Mouse (Mus musculus): ENCODE data around the gene Pnpla6.

Pnpla6 gene

GRCm38 (mm10) chr8:3515260-3515671 is at the start of gene Pnpla6:
Gene Pnpla6, plus strand, starts transcription at chr8:3515384.
- peak; percentile 76 for DNase-seq (ENCODE audit: low read depth)

DNA sequence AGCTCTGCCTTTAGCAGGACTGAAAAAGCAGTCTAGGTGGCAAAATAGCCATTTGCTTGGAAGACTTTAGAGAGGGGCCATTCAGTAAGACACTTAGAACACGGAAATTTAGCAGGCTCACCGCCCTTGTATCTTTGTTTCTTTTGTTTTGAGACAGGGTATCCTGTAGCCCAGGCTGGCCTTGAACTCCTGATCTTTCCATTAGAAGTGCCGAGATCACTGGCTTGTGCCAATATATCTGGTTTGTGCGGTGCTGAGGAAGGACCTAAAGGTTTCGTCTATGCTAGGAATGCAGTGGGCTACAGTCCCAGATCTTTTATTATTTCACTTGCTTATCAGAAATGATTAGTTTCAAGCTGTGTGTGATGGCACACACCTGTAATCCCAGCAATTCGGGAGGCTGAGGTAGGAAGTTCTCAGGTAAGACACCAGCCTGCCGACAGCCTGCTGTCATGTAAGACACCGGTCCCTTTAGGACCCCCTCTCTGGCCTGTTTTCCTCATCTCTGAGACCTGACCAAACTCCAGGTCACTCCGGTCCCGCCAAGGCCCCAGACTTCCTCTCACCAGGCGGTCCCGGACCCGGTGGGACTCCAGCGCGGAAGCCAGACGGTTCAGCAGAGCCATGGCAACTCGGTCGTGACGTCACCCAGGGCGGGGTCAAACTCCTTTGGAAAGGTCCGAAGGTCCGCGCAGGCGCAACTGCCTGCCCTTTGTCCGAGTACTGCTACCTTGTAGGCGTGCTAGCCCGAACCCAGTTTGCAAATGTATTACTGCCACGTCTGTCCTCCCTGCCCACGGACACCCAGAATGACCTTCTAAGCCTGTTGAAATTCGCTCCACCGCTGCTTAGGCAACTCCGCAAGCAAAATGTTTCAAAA is 47.9 kb upstream of the Pnpla6 start, which contains the start of gene Pex11g:
Pex11g (minus strand) TSS at position 675 of the 880 bp plus-strand sequence.
- DNase-seq (ENCODE audit: low read depth), result peak; percentile 97

DNA sequence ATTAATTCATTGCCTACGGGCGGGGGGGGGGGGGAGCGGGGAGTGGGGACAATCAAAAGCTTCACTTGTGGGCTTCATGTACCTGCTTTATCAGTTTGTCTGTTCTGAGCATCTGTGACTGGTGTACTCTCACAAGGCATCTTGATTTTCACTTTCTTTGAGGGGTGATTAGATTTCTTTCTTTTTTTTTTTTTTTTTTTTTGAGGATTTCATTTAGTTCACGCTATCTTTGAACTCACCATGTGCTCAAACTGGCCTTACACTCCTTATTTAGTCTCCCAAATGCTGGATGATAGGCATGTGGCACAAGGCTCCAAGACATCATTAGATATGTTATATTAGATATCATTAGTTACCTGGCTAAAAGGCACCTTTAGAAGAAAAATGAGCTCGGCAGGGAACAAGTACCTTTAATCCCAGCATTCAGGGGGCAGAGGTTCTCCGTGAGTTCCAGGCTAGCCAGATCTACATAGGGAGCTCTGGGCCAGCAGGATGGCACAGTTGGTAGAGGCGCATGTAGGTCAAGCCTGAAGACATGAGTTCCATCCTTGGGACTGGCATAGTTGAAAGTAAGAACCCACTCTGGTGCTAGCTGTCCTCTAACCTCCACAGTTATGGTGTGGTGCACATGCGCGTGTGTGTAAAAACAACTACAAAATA is 47.2 kb upstream of the Pnpla6 start:
- DNase-seq (ENCODE audit: low read depth), result no peak

DNA sequence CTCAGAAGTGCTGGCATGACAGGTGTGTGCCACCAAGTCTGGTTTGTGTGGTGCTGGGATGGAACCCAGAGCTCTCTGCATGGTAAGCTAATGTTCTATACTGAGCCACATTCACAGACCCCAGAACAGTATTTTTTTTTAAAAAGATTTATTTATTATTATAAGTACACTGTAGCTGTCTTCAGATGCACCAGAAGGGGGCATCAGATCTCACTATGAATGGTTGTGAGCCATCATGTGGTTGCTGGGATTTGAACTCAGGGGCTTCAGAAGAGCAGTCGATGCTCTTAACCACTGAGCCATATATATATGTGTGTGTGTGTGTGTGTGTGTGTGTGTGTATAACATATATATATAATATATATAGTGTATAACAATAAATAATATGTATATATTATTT is 46.3 kb upstream of the Pnpla6 start:
- DNase-seq (ENCODE audit: low read depth), result peak; percentile 75

- no peak for DNase-seq (ENCODE audit: low read depth)
Measured at GRCm38 (mm10) chr8:3470562-3470961, 44.6 kb upstream of the Pnpla6 start, which contains the start of gene Tex45. Gene Tex45, plus strand, starts transcription at chr8:3470862.

GRCm38 (mm10) chr8:3475715-3476429 is 39.3 kb upstream of the Pnpla6 start:
- DNase-seq (ENCODE audit: low read depth), result no peak

DNA sequence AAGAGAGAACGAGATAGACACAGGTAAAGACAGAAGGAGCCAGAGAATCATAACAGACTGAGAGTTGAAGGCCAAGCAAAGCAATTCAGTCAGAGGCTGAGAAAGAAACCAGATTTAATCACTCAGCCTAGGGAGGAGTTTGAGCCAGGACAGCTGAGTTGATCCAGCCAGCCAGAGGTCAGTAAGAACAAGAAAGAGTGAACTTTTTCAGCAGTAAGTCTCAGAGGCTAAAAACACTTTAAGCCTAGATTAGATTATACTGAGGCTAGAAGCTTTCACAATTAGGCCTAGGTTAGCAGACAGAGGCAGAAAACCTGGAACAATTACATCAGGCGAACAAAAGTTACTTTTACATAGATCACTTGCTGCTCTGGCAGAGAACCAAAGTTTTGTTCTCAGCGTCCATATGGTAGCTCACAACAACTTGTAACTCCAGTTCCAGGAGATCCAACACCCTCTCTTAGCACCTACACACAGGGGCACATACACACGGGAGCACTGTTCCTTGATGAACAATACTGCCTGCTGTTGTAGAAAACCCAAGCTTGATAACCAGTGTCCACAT is 34.9 kb upstream of the Pnpla6 start:
- no peak for DNase-seq (ENCODE audit: low read depth)

DNA sequence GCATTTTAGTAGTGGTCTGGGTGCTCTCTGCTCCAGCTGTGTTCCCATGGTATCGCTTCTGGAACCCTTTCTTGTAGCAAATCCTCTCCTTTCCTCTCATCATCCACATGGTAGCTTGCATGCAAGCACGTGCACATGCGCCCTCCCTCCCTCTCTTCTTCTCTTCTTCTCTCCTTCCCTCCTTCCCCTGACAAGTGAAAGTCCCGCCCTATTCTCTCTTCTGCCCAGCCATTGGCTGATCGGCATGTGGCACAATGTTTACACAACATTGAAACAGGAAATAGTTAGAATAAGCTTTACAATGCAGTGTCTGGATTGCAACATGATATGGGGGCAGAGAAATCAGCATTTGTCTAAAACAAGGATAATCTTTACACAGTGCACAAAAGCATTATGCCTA is 33.6 kb upstream of the Pnpla6 start:
- DNase-seq (ENCODE audit: low read depth), result peak; percentile 67

DNA sequence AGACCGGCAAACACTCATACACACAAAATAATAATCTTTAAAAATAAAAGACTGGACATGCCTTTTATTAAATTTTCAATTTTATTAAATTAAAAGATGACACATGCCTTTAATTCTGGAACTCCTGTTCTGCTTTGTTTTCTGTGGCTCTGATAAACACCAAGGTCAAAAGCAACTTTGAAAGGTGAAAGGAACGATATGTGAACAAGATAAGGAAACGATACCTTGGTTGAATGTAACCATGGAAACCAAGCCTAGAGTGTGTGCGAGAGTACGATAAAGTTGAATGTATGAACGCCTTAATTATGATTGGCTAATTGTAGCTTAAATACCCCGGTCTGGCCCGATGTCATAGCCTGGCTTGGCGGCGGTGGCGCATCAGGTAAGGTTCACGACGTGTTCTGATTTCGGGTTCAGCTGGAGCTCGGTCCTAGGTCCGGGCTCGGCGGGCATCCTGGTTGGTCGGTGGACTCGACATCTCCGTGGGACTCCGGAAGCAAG is 32.9 kb upstream of the Pnpla6 start:
- DNase-seq (ENCODE audit: low read depth), result no peak

- DNase-seq (ENCODE audit: low read depth), result no peak
Measured at GRCm38 (mm10) chr8:3483546-3483945, 31.6 kb upstream of the Pnpla6 start.

DNA sequence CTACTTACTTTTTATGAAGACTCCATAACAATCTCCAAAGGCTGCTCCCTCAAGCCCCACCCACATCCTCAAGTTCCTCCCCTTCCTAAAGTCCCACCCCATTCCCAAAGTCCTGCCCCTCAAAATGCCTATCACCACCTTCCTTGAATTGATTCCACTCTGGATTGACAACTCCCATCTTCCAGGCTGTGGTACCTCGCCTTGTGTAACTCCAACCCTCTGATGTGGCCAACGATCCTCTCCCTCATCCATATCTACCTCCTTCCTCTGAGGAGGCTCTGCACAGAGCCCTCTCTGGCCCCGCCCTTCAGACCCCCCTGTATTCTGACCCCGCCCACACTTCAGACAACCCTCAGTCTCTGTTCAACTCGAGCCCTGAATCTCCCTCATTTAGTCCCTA is 30.0 kb upstream of the Pnpla6 start:
- no peak for DNase-seq (ENCODE audit: low read depth)

- DNase-seq (ENCODE audit: low read depth), result peak; percentile 56
Measured at GRCm38 (mm10) chr8:3492901-3493844, 22.0 kb upstream of the Pnpla6 start, which contains the start of gene Zfp358. Gene Zfp358, plus strand, starts transcription at chr8:3493138.

- DNase-seq (ENCODE audit: low read depth), result no peak
Measured at GRCm38 (mm10) chr8:3493845-3494208, 21.4 kb upstream of the Pnpla6 start.

DNA sequence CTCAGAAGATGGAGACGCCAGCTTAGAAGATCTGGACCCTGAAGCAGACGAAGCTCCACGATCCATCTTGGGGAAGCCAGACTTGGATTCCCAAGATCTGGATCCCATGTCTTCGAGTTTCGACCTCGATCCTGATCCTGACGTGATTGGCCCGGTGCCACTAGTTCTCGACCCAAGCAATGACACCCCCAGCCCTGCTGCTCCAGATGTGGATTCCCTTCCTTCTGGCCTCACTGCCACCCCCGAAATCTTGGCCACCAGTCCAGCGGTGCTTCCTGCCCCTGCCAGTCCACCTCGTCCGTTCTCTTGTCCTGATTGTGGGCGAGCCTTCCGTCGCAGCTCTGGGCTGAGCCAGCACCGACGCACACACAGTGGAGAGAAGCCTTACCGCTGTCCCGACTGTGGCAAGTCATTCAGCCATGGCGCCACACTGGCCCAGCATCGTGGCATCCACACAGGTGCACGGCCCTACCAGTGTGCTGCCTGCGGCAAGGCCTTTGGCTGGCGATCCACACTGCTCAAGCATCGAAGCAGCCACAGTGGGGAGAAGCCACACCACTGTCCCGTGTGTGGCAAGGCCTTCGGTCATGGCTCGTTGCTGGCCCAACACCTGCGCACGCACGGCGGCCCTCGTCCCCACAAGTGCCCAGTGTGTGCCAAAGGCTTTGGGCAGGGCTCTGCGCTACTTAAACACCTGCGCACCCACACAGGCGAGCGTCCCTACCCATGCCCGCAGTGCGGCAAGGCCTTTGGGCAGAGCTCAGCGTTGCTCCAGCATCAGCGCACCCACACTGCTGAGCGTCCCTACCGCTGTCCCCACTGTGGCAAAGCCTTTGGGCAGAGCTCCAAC is 19.4 kb upstream of the Pnpla6 start:
- DNase-seq (ENCODE audit: low read depth), result no peak

DNA sequence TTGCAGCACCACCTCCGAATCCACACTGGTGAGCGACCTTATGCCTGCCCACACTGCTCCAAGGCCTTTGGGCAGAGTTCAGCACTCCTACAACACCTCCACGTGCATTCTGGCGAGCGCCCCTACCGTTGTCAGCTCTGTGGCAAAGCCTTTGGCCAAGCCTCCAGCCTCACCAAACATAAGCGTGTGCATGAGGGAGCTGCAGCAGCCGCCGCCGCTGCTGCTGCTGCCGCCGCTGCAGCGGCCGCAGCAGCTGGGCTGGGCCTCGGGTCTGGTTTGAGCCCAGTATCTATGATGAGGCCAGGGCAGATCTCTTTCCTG is 18.8 kb upstream of the Pnpla6 start:
- no peak for DNase-seq (ENCODE audit: low read depth)

- no peak for DNase-seq (ENCODE audit: low read depth)
Measured at GRCm38 (mm10) chr8:3498583-3498982, 16.6 kb upstream of the Pnpla6 start.

DNA sequence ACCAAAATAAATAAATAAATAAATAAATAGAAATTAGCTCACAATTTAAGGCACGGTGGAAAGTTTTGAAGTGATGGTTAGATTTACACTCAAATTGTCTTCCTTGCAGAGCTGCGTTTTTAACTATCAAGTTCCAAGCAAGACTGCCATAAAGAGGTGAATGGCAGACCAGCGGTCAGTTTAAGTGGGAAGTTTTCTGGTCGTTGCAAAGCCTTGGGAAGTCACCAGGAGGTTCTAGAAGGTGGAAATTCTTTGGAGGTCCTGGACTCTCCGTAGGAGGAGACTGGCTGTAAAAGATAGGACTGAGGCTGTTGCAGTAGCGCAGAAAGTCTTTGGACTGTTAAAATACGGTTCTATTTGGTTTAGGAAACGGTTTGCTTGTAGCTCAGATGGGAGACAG is 15.4 kb upstream of the Pnpla6 start:
- DNase-seq (ENCODE audit: low read depth), result no peak

- peak; percentile 97 for DNase-seq (ENCODE audit: low read depth)
Measured at GRCm38 (mm10) chr8:3500235-3501090, 14.7 kb upstream of the Pnpla6 start, which contains the start of gene Mcoln1. Gene Mcoln1, plus strand, starts transcription at chr8:3500457.

DNA sequence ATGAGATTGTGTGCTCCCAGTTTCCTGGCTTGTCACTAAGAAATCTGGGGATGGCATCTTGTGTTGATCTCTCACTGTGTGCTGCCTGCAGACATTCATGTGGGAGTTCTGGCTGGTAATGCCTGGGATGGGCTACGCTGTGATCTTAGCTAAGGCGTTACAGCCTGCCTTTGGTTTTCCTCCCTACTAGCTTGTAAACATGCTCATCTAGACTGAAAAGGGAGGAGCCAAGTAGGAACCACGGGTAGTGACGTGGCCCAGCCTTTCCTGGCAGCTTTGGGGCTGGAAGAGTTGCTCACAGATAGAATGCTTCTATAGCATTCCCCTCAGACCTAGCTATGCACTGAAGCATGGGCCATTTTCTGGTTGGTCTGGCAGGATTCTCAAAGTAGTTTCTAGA is 13.0 kb upstream of the Pnpla6 start:
- DNase-seq (ENCODE audit: low read depth), result peak; percentile 46
